Mouse (Mus musculus) MEL (cell line): ENCODE measurements at regions not wholly inside any gene's neighbourhood (a gene's known extent, or its start where the extent isn't known, plus 50 kb on each side); places are given as distances from the start of the nearest gene placed in this dataset.

Experiments
- DNase-seq: peaks from one replicate; pipeline ENCODE4 v3.0.0; 2011; ENCODE audit warnings: low read depth, low spot score
- H3K27ac ChIP-seq: 2 replicates; pipeline ENCODE4 v1.5.1; 2012; ENCODE audit warnings: low read depth, mild to moderate bottlenecking, control low read depth, low read length, moderate library complexity; ENCODE audit not compliant: control insufficient read depth
- H3K27me3 ChIP-seq, 2 experiments: fragments of 150-350 bp in 1 of 2; sonication (generic) in 1 of 2; 2 replicates each; pipeline ENCODE4 v1.6.1; 2012; ENCODE audit warnings: low read length in 2 of 2, mild to moderate bottlenecking in 2 of 2, improper control_type of control experiment in 1 of 2, moderate library complexity in 1 of 2; ENCODE audit not compliant: insufficient read depth in 2 of 2, control insufficient read depth in 1 of 2
- H3K36me3 ChIP-seq, 2 experiments: 2 replicates each; pipeline ENCODE4 v1.6.1; 2012 to 2014; ENCODE audit warnings: low read length in 2 of 2, improper control_type of control experiment in 1 of 2, inconsistent platforms in 1 of 2, mild to moderate bottlenecking in 1 of 2; ENCODE audit not compliant: insufficient read depth in 2 of 2, control insufficient read depth in 1 of 2
- H3K4me1 ChIP-seq, 2 experiments: fragments of 150-350 bp in 1 of 2; sonication (generic) in 1 of 2; 2 replicates each; pipeline ENCODE4 v1.6.1; 2012; ENCODE audit warnings: low read length in 2 of 2, improper control_type of control experiment in 1 of 2, mild to moderate bottlenecking in 1 of 2; ENCODE audit not compliant: insufficient read depth in 2 of 2, control insufficient read depth in 1 of 2
- H3K4me3 ChIP-seq, 2 experiments: fragments of 150-350 bp in 1 of 2; sonication (generic) in 1 of 2; 2 replicates each; pipeline ENCODE4 v1.5.1; 2012; ENCODE audit warnings: low read depth in 2 of 2, low read length in 2 of 2, mild to moderate bottlenecking in 2 of 2, moderate library complexity in 2 of 2, control low read depth in 1 of 2, improper control_type of control experiment in 1 of 2; ENCODE audit not compliant: control insufficient read depth in 1 of 2, insufficient read depth in 1 of 2
- H3K79me2 ChIP-seq: 2 replicates; pipeline ENCODE4 v1.6.1; 2012; ENCODE audit warnings: mild to moderate bottlenecking, low read length, moderate library complexity; ENCODE audit not compliant: control insufficient read depth, poor library complexity, insufficient read depth
- H3K9ac ChIP-seq: 2 replicates; pipeline ENCODE4 v1.6.1; 2012; ENCODE audit warnings: low read depth, mild to moderate bottlenecking, control low read depth, low read length, moderate library complexity; ENCODE audit not compliant: control insufficient read depth, poor library complexity, severe bottlenecking
- H3K9me3 ChIP-seq: fragments of 150-350 bp; sonication (generic); replicated peaks from 2 replicates; pipeline ENCODE4 v1.6.1; 2012; ENCODE audit warnings: mild to moderate bottlenecking, low read length, improper control_type of control experiment, moderate library complexity; ENCODE audit not compliant: insufficient read depth
- CHD2 ChIP-seq: IDR thresholded peaks from 2 replicates; pipeline ENCODE4 v1.6.1; 2011; ENCODE audit warnings: low read length, improper control_type of control experiment
- EP300 ChIP-seq, 2 experiments: IDR thresholded peaks; 2 replicates each; pipeline ENCODE4 v1.6.1; 2011; ENCODE audit warnings: improper control_type of control experiment in 2 of 2, low read length in 2 of 2, low read depth in 1 of 2, mild to moderate bottlenecking in 1 of 2
- GABPA ChIP-seq: IDR thresholded peaks from 2 replicates; pipeline ENCODE4 v1.6.1; 2012; ENCODE audit warnings: low read depth, mild to moderate bottlenecking, inconsistent platforms, low read length, improper control_type of control experiment, moderate library complexity
- HCFC1 ChIP-seq: IDR thresholded peaks from 2 replicates; pipeline ENCODE4 v1.6.1; 2012; ENCODE audit warnings: low read depth, mild to moderate bottlenecking, inconsistent platforms, low read length, improper control_type of control experiment, moderate library complexity
- KAT2A ChIP-seq: conservative IDR thresholded peaks from 2 replicates; pipeline ENCODE4 v1.6.1; 2012; ENCODE audit warnings: low read depth, low read length, improper control_type of control experiment, inconsistent platforms
- MAZ ChIP-seq: IDR thresholded peaks from 2 replicates; pipeline ENCODE4 v1.6.1; 2012; ENCODE audit warnings: low read depth, mild to moderate bottlenecking, inconsistent platforms, low read length, improper control_type of control experiment
- MEF2A ChIP-seq: IDR thresholded peaks from 2 replicates; pipeline ENCODE4 v1.6.1; 2014; ENCODE audit warnings: low read depth, mild to moderate bottlenecking, inconsistent platforms, low read length, improper control_type of control experiment; ENCODE audit not compliant: poor library complexity, insufficient replicate concordance, severe bottlenecking; ENCODE audit errors: extremely low read depth
- MXI1 ChIP-seq: IDR thresholded peaks from 2 replicates; pipeline ENCODE4 v1.6.1; 2011; ENCODE audit warnings: mild to moderate bottlenecking, low read depth, low read length, improper control_type of control experiment
- MYB ChIP-seq: IDR thresholded peaks from 2 replicates; pipeline ENCODE4 v1.6.1; 2011; ENCODE audit warnings: mild to moderate bottlenecking, low read depth, low read length, improper control_type of control experiment
- NELFE ChIP-seq: IDR thresholded peaks from 2 replicates; pipeline ENCODE4 v1.6.1; 2011; ENCODE audit warnings: low read depth, low read length, improper control_type of control experiment
- POLR2A ChIP-seq, 2 experiments: IDR thresholded peaks; 2 replicates each; pipeline ENCODE4 v1.6.1; 2011 to 2012; ENCODE audit warnings: low read length in 2 of 2, mild to moderate bottlenecking in 2 of 2, control low read depth in 1 of 2, improper control_type of control experiment in 1 of 2, low read depth in 1 of 2, moderate library complexity in 1 of 2; ENCODE audit not compliant: control insufficient read depth in 1 of 2, insufficient read depth in 1 of 2, poor library complexity in 1 of 2
- POLR2AphosphoS2 ChIP-seq: IDR thresholded peaks from 2 replicates; pipeline ENCODE4 v1.6.1; 2011; ENCODE audit warnings: low read length, improper control_type of control experiment
- POLR2AphosphoS5 ChIP-seq: IDR thresholded peaks from 2 replicates; pipeline ENCODE4 v1.6.1; 2012; ENCODE audit warnings: low read depth, borderline replicate concordance, mild to moderate bottlenecking, inconsistent platforms, low read length, moderate library complexity, mixed read lengths
- TBP ChIP-seq: IDR thresholded peaks from 2 replicates; pipeline ENCODE4 v1.8.0; 2011; ENCODE audit warnings: low read depth, low read length, improper control_type of control experiment
- TCF12 ChIP-seq: IDR thresholded peaks from 2 replicates; pipeline ENCODE4 v1.6.1; 2014; ENCODE audit warnings: low read depth, mild to moderate bottlenecking, inconsistent platforms, low read length, improper control_type of control experiment, moderate library complexity
- UBTF ChIP-seq: IDR thresholded peaks from 2 replicates; pipeline ENCODE4 v1.6.1; 2012; ENCODE audit warnings: low read depth, mild to moderate bottlenecking, inconsistent platforms, low read length, improper control_type of control experiment, moderate library complexity, borderline replicate concordance; ENCODE audit not compliant: insufficient read depth
- ZKSCAN1 ChIP-seq: IDR thresholded peaks from 2 replicates; pipeline ENCODE4 v1.6.1; 2012; ENCODE audit warnings: low read depth, mild to moderate bottlenecking, inconsistent platforms, low read length, improper control_type of control experiment, moderate library complexity

GRCm38 (mm10) chrX:11435338-11435737 is 107.7 kb downstream of the H2al1j start:
- H3K4me1 ChIP-seq, result no peaks in the 10 kb centered on the region
- TF ChIP-seq MEF2A (no peak), CHD2 (no peak), EP300 (IDR thresholded peaks at IDR 0.05; ENCODE audit: low read depth in 1 of 2, low read length in 2 of 2) (no peak), NELFE (no peak), POLR2AphosphoS2 (no peak), MYB (no peak), POLR2AphosphoS5 (no peak)
- H3K27me3 ChIP-seq, result no peaks in the 10 kb centered on the region
- no peak for DNase-seq
- no peak overlapping the region for H3K9ac ChIP-seq
- no peaks in the 10 kb centered on the region for H3K36me3 ChIP-seq
- no peak overlapping the region for H3K27ac ChIP-seq
- H3K9me3 ChIP-seq, result no peaks in the 10 kb centered on the region
- no peaks in the 10 kb centered on the region for H3K79me2 ChIP-seq
- H3K4me3 ChIP-seq, result no peak overlapping the region

DNA sequence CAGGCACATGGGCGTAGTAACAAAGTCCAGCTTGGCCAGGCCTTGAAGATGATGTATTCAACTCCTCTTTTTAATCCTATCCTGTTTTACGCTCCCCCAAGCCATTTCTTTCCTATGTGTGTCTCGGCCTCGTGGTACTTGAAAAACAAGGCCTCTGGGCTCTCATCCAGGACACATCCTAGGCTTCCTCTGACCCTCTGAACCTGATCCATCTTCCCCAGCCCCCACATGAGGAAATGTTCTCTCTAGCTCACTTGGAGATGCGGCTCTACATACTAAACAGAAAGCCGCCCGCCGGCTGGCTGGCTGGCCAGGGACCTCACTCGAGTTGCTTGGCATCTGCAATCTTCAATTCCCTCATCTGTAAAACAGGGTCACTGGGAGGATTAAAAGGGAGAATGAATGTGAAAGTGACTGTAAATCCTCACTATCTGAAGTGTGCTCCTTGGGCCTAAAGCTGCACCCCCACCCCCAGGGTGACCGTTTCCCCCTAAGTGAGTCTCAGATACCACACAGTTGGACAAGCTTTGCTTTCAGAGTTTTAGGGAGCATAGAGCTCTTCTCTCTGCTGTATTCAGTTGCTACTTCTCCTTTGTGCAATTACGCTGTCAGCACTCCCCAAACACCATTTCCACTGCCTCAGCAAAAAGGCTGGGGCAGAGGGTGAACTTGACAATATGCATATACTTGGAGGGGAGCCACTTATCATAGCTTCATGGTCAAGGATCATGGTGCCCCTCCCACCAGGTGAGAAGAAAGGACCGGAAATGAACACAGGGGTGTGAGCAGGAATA is 109.7 kb downstream of the H2al1j start:
- TF ChIP-seq HCFC1 (no peak), GABPA (no peak)
- no peak overlapping the region for H3K9ac ChIP-seq
- H3K4me1 ChIP-seq, result no peaks in the 10 kb centered on the region
- H3K9me3 ChIP-seq, result no peaks in the 10 kb centered on the region
- H3K79me2 ChIP-seq, result no peaks in the 10 kb centered on the region
- no peaks in the 10 kb centered on the region for H3K27me3 ChIP-seq
- DNase-seq, result no peak
- no peak overlapping the region for H3K27ac ChIP-seq
- no peaks in the 10 kb centered on the region for H3K36me3 ChIP-seq
- no peak overlapping the region for H3K4me3 ChIP-seq

DNA sequence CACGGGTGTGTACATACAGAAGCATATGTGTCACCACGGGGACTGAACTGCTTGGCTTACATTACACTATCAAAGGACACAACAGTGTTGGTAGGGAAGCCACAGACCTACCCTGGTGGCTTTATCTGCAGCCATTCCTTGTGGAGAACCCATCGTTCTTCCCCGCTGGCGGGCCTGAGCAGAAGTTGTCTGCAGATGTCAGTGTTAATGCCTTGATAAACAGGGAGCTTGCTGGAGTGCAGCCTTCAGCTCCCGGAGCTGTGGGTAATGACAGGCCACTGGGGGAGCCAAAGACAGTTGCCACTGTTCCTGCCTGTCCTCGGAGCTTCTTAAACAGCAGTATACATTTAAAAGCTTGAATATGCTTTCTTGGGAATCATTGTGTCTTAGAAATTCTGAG is 115.9 kb downstream of the H2al1j start:
- H3K9me3 ChIP-seq, result no peaks in the 10 kb centered on the region
- DNase-seq, result no peak
- TF ChIP-seq POLR2A (IDR thresholded peaks at IDR 0.05; ENCODE audit: control insufficient read depth in 1 of 2, insufficient read depth in 1 of 2, low read depth in 1 of 2, low read length in 2 of 2, poor library complexity in 1 of 2) (no peak), TCF12 (no peak), UBTF (no peak), HCFC1 (no peak), TBP (no peak), POLR2AphosphoS2 (no peak), MAZ (no peak), MEF2A (no peak), ZKSCAN1 (no peak), KAT2A (no peak), POLR2AphosphoS5 (no peak), CHD2 (no peak), MXI1 (no peak)
- H3K4me1 ChIP-seq, result no peaks in the 10 kb centered on the region
- H3K27me3 ChIP-seq, result no peaks in the 10 kb centered on the region
- no peaks in the 10 kb centered on the region for H3K79me2 ChIP-seq
- no peaks in the 10 kb centered on the region for H3K36me3 ChIP-seq
- no peak overlapping the region for H3K9ac ChIP-seq
- H3K27ac ChIP-seq, result no peak overlapping the region
- no peak overlapping the region for H3K4me3 ChIP-seq
